Mouse (Mus musculus) hindbrain, embryonic 14.5 days (tissue): ENCODE data around the gene Kmt2b. TPM values are rescaled to one million over a fixed set of nuclear protein-coding genes. Genes with fewer than 3 reads are reported as not detected.
A peak's percentile ranks its signal among the peaks of the same experiment; 100 is the strongest.

Source experiments
- ATAC-seq: fragments of 200-750 bp; cut with Nextera tagmentation; 2 replicates; pipeline ENCODE4 v1.8.0; 2017; ENCODE audit warnings: moderate number of reproducible peaks, mild to moderate bottlenecking, moderate TSS enrichment, moderate library complexity; ENCODE audit not compliant: low FRiP score
- DNase-seq: peaks from one replicate; pipeline ENCODE4 v3.0.0-alpha.2; 2015; ENCODE audit warnings: low spot score
- H3K27ac ChIP-seq: fragments of 300-500 bp; sonication (generic); 2 replicates; pipeline ENCODE4 v1.5.1; 2014; ENCODE audit warnings: mild to moderate bottlenecking, moderate library complexity
- H3K27me3 ChIP-seq: fragments of 300-500 bp; sonication (generic); 2 replicates; pipeline ENCODE4 v1.6.1; 2014; ENCODE audit warnings: mild to moderate bottlenecking, low read length, mixed read lengths; ENCODE audit not compliant: control insufficient read depth, insufficient read depth
- H3K36me3 ChIP-seq: fragments of 300-500 bp; sonication (generic); replicated peaks from 2 replicates; pipeline ENCODE4 v1.6.1; 2014; ENCODE audit not compliant: control insufficient read depth, insufficient read depth
- H3K4me1 ChIP-seq: fragments of 300-500 bp; sonication (generic); replicated peaks from 2 replicates; pipeline ENCODE4 v1.6.1; 2014; ENCODE audit warnings: antibody characterized with exemption, low read length, mixed read lengths; ENCODE audit not compliant: control insufficient read depth, insufficient read depth
- H3K4me2 ChIP-seq: fragments of 300-500 bp; sonication (generic); replicated peaks from 2 replicates; pipeline ENCODE4 v1.6.1; 2014; ENCODE audit warnings: mild to moderate bottlenecking, moderate library complexity
- H3K4me3 ChIP-seq: fragments of 300-500 bp; sonication (generic); replicated peaks from 2 replicates; pipeline ENCODE4 v1.5.1; 2014; ENCODE audit warnings: mild to moderate bottlenecking, low read length
- H3K9ac ChIP-seq: fragments of 300-500 bp; sonication (generic); 2 replicates; pipeline ENCODE4 v1.6.1; 2014
- H3K9me3 ChIP-seq: fragments of 300-500 bp; sonication (generic); 2 replicates; pipeline ENCODE4 v1.6.1; 2016; ENCODE audit warnings: low read length; ENCODE audit not compliant: control insufficient read depth
- WGBS: fragments of 180-500 bp; shearing (Covaris S2); extraction: QIAGEN DNeasy Blood & Tissue Kit; methylation state at CpG from one replicate; pipeline ENCODE4 v1.1.7; 2014; 5-methylcytosine and 5-hydroxymethylcytosine counted together
- polyA plus RNA-seq: library from polyadenylated mRNA; unstranded; fragments of >200 nt; fragmentation: Nextera tagmentation; extraction: Ambion mirVana; gene quantifications from 2 replicates; pipeline ENCODE4 v1.2.1, GENCODE M21; 2014

The Kmt2b gene
- polyA plus RNA-seq, 1 experiment from 2014 or later = 12.9 TPM

DNA sequence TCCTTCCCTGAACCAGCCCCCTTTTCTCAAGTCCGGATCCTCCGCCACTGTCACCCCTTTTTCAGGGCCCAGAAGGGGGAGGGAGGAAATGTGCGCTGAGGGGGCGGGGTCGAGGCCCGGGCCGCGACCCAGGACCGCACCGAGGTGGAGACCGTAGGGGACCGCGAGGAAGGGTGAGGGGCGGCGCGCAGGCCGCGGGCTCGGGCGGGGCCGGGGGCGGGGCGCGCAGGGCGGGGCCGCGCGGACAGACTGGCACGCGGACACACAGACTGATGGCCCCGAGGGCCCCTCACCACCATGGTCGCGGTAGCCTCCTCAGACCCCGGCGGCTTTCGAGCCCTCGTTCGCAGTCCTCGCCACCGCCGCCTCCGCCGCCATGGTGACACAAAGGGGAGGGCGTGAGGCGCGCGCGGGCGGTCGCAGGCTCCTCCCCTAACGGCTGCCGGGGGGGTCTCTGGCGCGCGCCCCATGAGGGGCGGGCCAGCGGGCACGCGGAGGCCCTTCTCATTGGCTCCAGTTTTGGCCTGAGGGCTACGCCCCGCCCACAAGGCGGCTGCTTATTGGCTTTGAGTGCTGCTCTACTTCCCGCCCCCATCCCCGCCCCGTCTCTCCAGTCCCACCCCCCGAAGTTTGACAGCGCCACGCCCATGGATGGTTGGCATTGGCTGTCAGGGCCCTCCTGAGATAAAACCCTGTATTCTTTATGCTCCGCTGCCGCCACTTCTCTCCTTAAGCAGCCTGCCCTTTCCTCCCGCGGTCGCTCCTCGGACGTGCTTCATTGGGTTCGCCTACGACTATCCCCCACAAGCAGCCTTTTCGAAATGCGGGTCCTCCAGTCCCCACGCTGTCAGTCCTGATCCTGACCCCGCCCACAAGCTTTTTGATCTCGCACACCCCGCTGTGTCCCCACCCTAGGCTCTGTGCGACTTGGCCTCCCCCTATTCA is 53.6 kb downstream of the Kmt2b start, which contains the start of gene Arhgap33:
Gene Arhgap33, minus strand, starts transcription at position 428 of the 945 bp plus-strand sequence.
- Histone ChIP-seq H3K9ac (peak within 1 kb of the TSS; percentile 97), H3K27me3 (no peaks in the 10 kb centered on the region), H3K27ac (peak within 1 kb of the TSS; percentile 96), H3K4me1 (peaks cover 36% of the 10 kb centered on the region), H3K9me3 (no peaks in the 10 kb centered on the region), H3K4me3 (peak within 1 kb of the TSS; percentile 88), H3K4me2 (peak within 1 kb of the TSS; percentile 69), H3K36me3 (peaks cover 37% of the 10 kb centered on the region)
- DNase-seq (peak; percentile 98), ATAC-seq (peak; percentile 93)
- WGBS = under 1% methylated on average over 67 of the region's 84 CpGs

DNA sequence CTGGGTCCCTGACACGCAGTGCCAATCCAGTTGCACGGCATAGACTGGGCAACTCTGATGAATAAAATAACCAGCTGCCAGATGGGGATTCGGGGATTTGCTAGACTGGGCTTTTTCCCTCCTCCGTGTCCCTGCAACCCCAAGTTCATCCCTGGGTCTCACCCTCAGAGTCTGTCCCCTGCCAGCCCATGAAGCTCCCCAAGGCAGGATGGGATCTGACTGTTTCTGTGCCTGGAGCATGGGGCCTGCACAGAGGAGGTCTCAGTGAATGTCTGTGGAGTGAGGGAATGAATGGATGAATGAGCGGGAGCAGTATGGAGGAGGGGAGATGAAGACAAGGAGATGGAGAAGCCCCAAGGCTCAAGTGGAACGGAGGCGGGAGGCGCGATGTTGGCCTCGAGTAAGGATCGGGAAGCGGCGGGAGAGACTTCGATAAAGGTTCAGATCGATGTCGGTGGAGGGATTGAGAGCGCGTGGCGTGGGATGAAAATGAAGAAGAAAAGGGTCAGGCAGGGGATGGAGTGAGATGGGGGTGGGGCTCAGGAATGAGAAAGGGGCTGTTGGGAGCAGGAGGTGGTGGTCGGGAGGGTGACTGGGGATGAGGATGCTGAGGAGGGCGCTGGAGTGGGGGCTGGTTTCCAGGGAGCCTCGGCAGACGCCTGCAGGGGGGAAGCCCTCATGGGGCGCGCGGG is 54.4 kb downstream of the Kmt2b start:
- DNase-seq (peak; percentile 40), ATAC-seq (peak; percentile 41)
- Histone ChIP-seq H3K4me3 (peak overlapping the region; percentile 88), H3K4me1 (peaks cover 36% of the 10 kb centered on the region), H3K27me3 (no peaks in the 10 kb centered on the region), H3K4me2 (peak overlapping the region; percentile 69), H3K9ac (peak overlapping the region; percentile 97), H3K9me3 (no peaks in the 10 kb centered on the region), H3K36me3 (peaks cover 38% of the 10 kb centered on the region), H3K27ac (peak overlapping the region; percentile 96)
- WGBS = 2% methylated on average over 24 of the region's 26 CpGs

DNA sequence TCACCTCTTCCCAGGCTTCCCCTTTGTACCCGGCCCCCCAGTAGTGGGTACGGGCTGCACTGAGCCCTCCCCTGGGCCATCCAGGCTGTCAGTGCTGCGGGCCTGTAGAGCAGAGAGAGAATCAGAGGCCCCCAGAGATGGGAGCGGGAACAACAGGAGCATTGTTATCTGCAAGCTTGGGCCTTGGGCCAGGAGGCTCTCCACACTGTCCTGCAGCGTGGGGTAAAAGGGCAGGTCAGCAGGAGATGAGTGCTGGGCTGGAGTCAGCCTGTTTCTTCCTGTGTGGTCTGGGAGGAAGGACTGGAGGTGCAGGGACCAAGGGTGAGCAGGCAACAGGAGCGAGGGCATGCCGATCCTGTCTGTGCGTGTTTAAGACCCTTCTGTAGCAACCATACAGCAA is 55.6 kb downstream of the Kmt2b start:
- ATAC-seq (no peak), DNase-seq (peak; percentile 37)
- WGBS = 8% methylated on average over 8 of the region's 8 CpGs
- peaks cover 36% of the 10 kb centered on the region for H3K4me1 ChIP-seq
- H3K36me3 ChIP-seq = peaks cover 49% of the 10 kb centered on the region
- peak overlapping the region; percentile 88 for H3K4me3 ChIP-seq
- H3K4me2 ChIP-seq = peak overlapping the region; percentile 69
- H3K9ac ChIP-seq = peak overlapping the region; percentile 97
- no peak overlapping the region for H3K27ac ChIP-seq
- no peaks in the 10 kb centered on the region for H3K9me3 ChIP-seq
- no peaks in the 10 kb centered on the region for H3K27me3 ChIP-seq

DNA sequence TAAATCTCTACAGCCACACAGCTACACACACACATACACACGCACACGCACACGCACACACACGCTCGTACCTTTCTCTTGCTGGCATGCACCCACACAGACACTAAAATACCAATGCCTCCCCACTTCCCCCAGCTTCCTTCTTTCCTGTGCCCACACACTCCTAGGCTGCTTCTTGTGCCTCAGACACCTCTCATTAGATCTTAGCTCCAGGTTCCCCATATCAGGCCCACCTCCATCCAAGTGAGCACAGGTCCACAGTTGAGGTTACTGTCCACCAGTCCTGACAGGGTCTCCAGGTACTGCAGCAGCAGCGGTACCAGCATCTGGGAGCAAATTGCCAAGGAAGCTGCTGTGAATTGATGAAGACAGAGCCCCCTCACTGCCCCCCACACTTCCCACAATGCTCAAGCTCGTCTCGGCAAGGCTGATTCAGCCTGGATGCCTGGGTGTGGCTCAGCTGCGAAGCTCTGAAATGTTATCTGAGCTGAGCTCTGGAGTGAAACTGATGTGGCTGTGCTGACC is 57.2 kb downstream of the Kmt2b start:
- Histone ChIP-seq H3K9me3 (no peaks in the 10 kb centered on the region), H3K36me3 (peaks cover 65% of the 10 kb centered on the region), H3K27ac (no peak overlapping the region), H3K27me3 (no peaks in the 10 kb centered on the region), H3K4me1 (peaks cover 36% of the 10 kb centered on the region), H3K9ac (peak overlapping the region; percentile 97), H3K4me2 (peak overlapping the region; percentile 69), H3K4me3 (0 out of 2 replicates have a peak overlapping the region, but pooled peaks have one; percentile 88)
- DNase-seq (no peak), ATAC-seq (no peak)
- WGBS = 83% methylated on average over 9 of the region's 9 CpGs

DNA sequence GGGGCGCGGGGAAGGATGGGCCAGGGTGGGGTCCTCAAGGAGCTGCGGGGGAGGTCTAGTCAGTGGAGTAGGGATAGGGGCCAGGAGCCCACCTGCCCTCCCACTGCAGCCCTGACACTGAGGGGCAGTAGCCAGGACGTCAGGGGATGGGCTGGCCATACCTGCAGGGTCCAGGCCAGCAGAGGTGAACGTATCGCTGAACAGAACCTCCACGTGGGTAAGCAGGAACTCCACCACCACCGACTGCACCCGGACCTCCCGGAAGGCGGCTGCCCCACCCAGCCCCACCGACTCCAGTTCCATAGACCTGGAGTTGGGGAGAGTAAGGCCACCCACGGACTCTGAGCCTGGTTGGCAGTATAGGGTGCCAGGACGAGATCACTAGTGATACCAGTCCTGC is 61.5 kb downstream of the Kmt2b start:
- Histone ChIP-seq H3K9ac (no peak overlapping the region), H3K9me3 (no peaks in the 10 kb centered on the region), H3K4me3 (no peak overlapping the region), H3K4me2 (no peak overlapping the region), H3K27me3 (no peaks in the 10 kb centered on the region), H3K4me1 (peaks cover 8% of the 10 kb centered on the region), H3K36me3 (peaks cover 100% of the 10 kb centered on the region), H3K27ac (no peak overlapping the region)
- ATAC-seq (no peak), DNase-seq (no peak)
- WGBS = 86% methylated on average over 14 of the region's 14 CpGs

DNA sequence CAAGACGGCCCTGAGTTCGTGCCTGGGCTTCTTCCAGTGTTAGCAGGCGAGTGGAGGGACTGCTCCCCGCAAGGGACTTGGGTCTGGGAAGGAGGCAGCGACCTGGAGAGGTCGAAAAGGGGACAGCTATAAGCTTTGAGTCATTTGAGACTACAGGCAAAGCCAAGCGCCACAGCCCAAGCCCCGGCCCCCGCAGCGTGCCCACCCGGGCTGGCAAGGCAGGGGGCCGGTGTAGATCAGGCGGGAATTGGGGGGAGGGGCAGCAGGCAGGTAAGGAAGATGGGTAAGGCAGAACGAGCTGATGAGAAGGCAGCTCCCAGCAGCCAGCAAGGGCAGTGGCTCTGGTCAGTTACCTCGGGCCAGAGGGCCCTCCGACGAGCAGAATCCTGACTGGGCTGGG is 62.1 kb downstream of the Kmt2b start:
- WGBS = 31% methylated on average over 15 of the region's 17 CpGs
- no peak for ATAC-seq
- H3K27me3 ChIP-seq = no peaks in the 10 kb centered on the region
- H3K9me3 ChIP-seq = no peaks in the 10 kb centered on the region
- no peak overlapping the region for H3K27ac ChIP-seq
- DNase-seq = no peak
- H3K4me2 ChIP-seq = no peak overlapping the region
- H3K9ac ChIP-seq = no peak overlapping the region
- H3K4me3 ChIP-seq = no peak overlapping the region
- peaks cover 96% of the 10 kb centered on the region for H3K36me3 ChIP-seq
- 0 out of 2 replicates have a peak, but pooled peaks cover 2% of the 10 kb centered on the region for H3K4me1 ChIP-seq

DNA sequence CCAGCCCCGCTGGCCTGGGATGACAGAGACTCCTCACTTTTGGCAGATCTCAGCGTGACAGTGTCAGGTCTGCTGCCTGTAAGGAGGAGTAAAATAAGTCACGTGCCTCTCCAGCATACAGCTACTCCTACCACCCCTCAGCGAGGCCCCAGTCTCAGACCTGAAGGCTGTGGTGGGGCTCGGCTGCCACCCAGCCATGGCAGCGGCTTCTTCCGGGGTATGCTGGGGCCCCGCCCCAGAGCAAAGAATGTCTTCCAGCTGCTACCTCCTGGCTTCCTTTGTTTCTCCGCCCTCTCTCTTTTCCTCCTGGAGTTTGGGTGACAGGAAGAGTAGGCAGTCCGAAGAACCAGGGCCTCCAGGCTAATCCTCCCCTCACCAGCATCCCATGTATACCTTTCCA is 62.6 kb downstream of the Kmt2b start:
- ATAC-seq = no peak

DNA sequence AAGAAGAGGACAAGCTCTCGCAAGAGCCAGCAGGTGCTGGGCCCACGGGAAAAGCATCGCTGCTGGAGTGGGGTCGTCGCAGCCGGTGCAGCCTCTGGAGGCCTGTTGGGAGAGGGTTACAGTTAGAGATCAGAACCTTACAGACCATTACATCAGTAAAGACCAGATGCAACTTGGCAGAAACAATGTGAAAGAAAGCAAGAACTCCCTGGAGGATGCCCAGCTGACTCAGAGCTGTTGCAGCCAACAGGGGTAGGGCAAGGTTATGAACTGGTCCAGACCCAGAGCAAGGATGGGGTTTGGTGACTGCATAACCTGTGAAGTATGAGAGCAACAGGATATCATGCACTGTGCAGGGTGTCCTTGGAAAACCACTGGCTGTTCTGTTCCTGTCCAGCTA is 64.0 kb downstream of the Kmt2b start:
- Histone ChIP-seq H3K4me2 (no peak overlapping the region), H3K27ac (no peak overlapping the region), H3K9ac (no peak overlapping the region), H3K4me3 (no peak overlapping the region), H3K4me1 (no peaks in the 10 kb centered on the region; the same call in 1 of the 2 replicates), H3K27me3 (no peaks in the 10 kb centered on the region), H3K9me3 (no peaks in the 10 kb centered on the region), H3K36me3 (peaks cover 77% of the 10 kb centered on the region)
- DNase-seq (no peak), ATAC-seq (no peak)
- 86% methylated on average over 6 of the region's 6 CpGs for WGBS

More for the DNA sequence above, 62.6 kb downstream of the Kmt2b start:
- Histone ChIP-seq H3K36me3 (peaks cover 91% of the 10 kb centered on the region), H3K27me3 (no peaks in the 10 kb centered on the region), H3K4me1 (no peaks in the 10 kb centered on the region), H3K4me3 (no peak overlapping the region), H3K4me2 (no peak overlapping the region), H3K9me3 (no peaks in the 10 kb centered on the region), H3K9ac (no peak overlapping the region), H3K27ac (no peak overlapping the region)
- no peak for DNase-seq
- WGBS = 42% methylated on average over 10 of the region's 10 CpGs

DNA sequence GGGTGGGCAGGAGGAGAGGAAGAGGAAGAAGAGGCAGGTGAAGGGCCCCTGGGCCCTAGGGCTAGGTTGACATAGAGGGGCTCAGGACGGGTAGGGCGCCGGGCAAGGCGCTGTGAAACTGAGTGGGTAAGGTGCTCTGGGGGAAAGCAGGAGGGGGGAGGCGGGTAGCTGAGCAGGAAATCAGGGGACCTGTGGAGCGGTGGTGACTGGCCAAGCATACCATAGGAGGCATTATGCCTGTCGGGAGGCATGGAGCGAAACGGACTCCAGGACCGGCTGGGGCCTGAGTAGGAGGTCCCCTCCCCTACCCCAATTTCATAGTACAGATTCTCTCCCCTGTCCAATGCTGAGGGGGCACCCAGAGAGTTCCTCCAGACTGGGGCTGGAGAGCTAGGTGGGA is 65.7 kb downstream of the Kmt2b start:
- DNase-seq (no peak), ATAC-seq (no peak)
- Histone ChIP-seq H3K27ac (no peak overlapping the region), H3K27me3 (no peaks in the 10 kb centered on the region), H3K4me3 (no peak overlapping the region), H3K9me3 (no peaks in the 10 kb centered on the region), H3K36me3 (peaks cover 61% of the 10 kb centered on the region), H3K4me2 (no peak overlapping the region), H3K4me1 (no peaks in the 10 kb centered on the region; the same call in 1 of the 2 replicates), H3K9ac (no peak overlapping the region)
- WGBS = 75% methylated on average over 10 of the region's 10 CpGs
